Mouse (Mus musculus) ovary, postnatal 14 days (tissue): Measurements from ENCODE around the gene Smad1.

Source experiments
- DNase-seq: peaks from one replicate; pipeline ENCODE4 v3.0.0; 2022; ENCODE audit warnings: low spot score

Gene Smad1

GRCm38 (mm10) chr8:79295276-79296105 lies 103.8 kb downstream of the Smad1 start:
- DNase-seq, result no peak

GRCm38 (mm10) chr8:79294610-79295275 lies 104.6 kb downstream of the Smad1 start, which contains the start of gene Mmaa:
Gene Mmaa, minus strand, starts transcription at chr8:79294937.
- DNase-seq, result peak; percentile 95

GRCm38 (mm10) chr8:79293841-79294240 lies 105.5 kb downstream of the Smad1 start:
- no peak for DNase-seq

GRCm38 (mm10) chr8:79292712-79293264 lies 106.5 kb downstream of the Smad1 start:
- no peak for DNase-seq

- DNase-seq, result no peak
These were observed 109.7 kb downstream of the Smad1 start for GRCm38 (mm10) chr8:79289592-79289991.

GRCm38 (mm10) chr8:79288681-79289080 lies 110.6 kb downstream of the Smad1 start:
- no peak for DNase-seq
